Mouse (Mus musculus): ENCODE measurements around the gene Nags. TPM values are rescaled to one million over a fixed set of nuclear protein-coding genes. Genes with fewer than 3 reads are reported as not detected.

The Nags gene
- not detected for total RNA-seq (2021)
- long read RNA-seq, experiment 1 = 0 reads
- long read RNA-seq, experiment 2 = 0 reads

DNA sequence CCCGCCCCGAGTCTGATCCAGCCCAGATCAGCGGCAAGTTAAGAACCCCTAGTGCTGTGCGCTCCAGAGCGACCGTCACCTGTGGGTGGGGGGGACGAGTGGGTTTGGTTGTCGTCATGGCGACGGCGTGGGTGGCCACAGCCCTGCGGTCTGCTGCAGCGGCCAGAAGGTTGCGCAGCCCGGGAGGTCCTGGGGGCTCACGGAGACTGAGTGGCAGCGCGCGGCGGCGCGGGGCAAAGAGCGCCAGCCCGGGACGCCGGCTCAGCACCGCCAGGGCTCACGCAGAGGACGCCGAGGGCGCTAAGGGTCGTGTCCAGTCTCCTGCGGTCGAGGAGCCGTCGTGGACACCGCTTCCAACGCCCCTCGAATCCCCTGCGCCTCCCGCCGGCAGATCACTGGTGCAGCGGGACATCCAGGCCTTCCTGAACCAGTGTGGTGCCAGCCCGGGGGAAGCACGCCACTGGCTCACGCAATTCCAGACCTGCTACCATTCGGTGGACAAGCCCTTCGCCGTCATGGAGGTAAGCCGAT, at the start of gene Nags:
Gene Nags, plus strand, starts transcription at position 43 of the 531 bp plus-strand sequence.
- DNase-seq = no peak

DNA sequence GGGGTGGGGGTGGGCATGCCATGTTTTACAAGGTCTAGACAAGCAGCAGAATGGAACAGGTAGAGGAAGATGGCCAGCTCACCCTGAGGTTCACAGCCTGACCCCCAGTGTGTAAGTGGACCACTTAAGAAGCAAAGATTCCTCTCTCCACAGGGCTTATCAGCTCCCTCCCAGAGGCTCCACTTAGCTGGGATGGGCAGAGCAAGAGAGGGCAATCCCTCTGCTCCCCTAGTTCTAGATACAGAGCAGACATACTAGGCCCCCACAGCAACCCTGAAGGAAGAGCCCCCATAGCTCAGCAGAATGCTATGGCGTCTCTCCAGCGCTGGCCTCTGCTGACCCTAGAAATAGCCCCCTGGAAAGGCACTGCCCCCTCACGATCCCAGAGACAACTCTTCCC, 49.6 kb upstream of the Nags start:
- no peak for DNase-seq

GRCm38 (mm10) chr11:102096446-102096845, 48.9 kb upstream of the Nags start:
- DNase-seq = no peak

DNA sequence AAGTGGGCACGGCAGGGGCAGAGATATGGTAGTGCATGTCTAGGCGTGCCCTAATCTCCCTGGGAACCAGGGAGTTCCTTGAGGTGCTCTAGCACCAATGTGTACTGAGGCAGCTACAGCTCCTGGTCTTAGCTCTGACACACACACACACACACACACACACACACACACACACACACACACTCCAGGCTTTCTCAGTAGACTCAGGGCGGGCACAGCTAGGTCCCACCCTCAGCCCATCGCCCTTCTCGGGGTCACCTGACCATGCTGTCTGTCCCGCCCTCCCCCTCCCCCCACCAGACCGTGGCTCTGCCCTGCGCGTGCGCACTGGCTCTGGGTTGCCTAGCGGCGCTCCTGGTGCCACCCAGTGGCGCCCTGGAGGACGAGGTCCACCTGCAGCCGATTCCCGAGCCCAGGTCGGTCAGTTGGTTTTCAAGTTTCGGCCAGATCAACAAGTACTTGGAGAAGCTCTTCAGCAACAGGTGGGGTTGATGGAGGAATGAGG, 48.4 kb upstream of the Nags start:
- DNase-seq = peak; percentile 72

- DNase-seq = no peak
Measured at GRCm38 (mm10) chr11:102101219-102101618, 44.1 kb upstream of the Nags start, which contains the start of gene Ppy. Gene Ppy (minus strand): TSS chr11:102101319.

DNA sequence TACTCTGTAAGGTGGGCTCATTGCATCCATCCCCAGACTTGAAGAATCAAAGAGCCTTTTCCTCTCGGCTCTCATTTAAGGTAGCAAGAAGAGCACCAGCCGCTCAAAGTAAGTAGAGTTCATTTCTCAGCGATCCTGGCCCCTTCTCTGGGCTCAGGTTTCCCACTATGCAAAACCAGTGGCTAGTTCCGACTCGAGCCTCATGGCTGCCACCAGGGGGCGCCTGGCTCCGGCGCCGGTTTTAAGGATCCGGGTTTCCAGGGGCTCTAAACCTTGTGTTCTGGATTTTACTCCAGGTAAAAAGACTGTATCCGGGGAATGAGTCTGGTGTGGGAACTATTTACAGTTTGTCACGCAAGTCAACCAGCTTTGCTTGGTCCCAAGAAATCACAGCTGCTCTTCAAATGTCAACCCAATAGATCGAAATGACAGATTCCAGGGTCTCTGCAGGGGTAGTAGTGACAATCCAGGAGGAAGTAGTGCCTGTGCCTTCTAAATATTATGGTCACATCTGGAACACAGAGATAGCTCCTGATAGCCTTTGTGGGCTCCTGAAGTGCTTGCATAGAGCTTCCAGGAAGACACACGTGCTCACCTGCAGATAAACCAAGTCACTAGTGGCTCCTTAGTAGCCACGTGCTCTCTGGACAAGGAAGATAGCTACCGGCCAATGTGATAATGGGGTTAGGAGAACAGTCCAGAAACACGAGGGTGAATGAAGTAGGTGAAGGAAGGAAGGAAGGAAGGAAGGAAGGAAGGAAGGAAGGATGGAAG, 42.6 kb upstream of the Nags start:
- peak; percentile 82 for DNase-seq

GRCm38 (mm10) chr11:102106911-102107310, 38.4 kb upstream of the Nags start:
- no peak for DNase-seq

DNA sequence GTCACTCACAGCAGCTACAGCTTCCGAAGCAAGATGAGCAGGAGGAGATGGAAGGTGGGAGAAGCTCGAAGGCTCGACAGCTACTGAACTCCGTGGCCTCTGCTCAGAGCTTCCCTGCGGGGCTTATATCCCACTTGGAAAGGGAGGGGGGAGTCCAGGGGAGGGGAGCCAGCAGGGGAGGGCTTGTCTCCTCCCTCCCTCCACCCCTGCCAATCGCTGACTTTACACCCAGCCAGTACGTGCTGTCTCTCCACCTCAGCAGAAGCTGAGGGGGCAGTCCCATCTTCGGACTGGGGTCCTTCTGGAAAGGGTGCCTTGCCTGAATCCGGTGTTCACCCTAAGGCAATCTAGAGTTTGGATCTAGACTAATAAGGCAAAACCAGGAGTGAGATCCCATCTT, 37.6 kb upstream of the Nags start, which contains the start of gene Pyy:
Gene Pyy, minus strand, starts transcription at position 101 of the 400 bp plus-strand sequence.
- DNase-seq = no peak

DNA sequence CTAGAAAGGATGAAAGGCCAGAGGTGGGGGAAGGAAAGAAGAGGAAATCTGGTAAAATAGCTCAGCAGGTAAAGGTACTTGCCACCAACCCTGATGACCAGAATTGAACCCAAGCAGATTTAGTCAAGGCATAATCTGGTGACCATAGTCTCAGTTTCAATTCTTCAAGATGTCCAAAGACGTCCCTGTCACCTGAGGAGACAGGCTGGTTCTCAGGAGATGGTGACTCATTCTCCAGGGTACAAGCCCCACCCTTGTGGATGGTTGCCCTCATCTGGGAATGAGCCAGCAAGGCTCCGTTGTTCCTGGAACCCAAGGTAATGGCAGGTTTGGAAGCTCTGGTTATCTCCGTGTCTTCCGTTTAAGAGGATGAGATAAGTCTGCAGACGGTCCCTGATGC, 33.7 kb upstream of the Nags start:
- no peak for DNase-seq

DNA sequence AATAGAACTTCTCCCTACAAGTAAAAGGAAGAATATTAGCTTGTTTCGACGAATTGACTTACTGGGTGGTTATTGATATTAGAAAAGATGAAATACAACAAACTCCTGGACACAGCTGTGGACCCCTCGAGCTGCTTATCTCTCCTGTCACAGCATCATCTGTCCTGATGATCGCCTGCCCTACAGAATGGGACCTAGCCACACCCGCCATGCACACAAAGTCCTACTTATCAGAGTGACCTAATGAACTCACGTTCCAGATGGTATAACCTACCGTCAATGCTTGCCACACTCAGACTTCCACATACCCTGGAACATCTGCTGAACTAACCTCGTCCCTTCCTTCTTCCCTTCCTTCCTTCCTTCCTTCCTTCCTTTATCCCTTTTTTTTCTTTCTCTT, 29.1 kb upstream of the Nags start:
- DNase-seq = no peak

- DNase-seq = no peak
Measured at GRCm38 (mm10) chr11:102117386-102117785, 27.9 kb upstream of the Nags start.

- DNase-seq = no peak
Measured at GRCm38 (mm10) chr11:102134516-102134915, 10.8 kb upstream of the Nags start.

DNA sequence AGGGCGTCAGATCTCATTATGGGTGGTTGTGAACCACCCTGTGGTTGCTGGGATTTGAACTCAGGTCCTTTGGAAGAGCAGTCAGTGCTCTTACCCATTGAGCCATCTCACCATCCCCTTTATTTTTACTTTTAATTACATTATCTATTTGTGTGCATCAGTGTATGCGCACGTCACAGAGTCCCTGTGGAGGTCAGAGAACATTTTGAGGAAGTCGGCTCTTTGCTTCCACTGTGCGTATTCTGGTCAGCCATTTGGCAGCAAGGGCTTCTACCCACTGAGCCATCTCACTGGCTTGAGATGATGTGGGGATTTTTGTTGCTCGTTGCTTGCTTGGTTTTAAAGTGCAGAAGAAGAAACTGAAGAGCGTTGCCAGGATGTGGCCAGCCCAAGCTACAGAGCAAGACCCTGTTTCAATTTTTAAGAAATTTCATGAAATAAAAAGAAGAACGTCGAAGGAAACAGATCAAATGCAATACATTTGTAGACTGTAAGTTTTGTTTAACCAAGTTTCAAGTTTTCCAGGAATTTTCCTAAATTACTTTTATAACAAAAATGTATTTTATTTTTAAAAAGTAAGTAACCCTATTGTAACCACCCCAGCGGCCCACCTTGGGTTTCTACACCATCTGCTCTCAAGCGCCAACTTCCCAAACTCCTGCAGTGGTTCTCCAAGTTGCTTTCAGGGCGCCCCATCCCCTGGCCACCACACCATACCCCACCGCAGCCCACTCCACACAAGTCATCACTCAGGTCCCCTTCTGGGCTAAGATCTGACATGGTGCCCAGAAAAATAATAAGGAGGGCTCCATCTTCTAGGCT, 7.5 kb upstream of the Nags start:
- DNase-seq = no peak

GRCm38 (mm10) chr11:102138447-102138740, 6.9 kb upstream of the Nags start:
- peak; percentile 76 for DNase-seq

DNA sequence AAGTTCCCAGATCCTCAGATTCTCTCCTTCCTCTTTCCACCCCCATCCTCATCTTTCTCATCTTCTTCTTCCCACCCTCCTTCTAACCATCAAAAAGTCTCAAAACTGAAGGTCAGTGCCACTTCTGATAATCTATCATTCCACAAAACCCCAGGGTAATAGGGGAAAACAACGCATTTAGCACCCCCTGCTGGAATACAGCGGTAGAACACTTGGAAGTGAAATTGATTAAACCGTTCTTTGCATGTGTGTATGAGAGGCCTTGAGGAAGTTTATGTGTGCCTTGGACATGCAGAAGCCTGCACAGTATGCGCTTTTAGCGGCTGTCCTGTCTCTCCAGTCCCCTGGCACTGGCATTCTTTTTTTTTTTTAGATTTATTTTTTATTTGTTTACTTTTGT, 4.8 kb upstream of the Nags start:
- peak; percentile 57 for DNase-seq

DNA sequence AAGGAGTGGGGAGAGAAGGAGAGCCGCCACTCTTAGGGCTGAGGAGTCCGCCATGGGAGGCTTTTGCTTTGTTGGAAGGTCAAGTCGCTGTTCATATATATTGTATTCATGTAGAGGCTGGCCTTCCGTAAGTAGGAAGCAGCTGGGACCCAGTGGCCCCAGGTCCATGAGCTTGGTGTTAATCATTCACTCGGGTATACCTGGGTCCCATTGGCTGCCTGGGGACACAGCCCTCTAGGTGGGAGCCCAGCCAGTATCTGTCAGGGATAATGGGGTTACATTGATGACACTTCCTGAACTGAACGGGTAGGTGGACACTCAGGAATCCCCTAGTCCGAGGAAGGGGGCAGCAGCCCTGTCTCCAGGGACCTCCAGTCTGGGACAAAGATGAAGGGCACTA, 3.0 kb upstream of the Nags start:
- DNase-seq = no peak

DNA sequence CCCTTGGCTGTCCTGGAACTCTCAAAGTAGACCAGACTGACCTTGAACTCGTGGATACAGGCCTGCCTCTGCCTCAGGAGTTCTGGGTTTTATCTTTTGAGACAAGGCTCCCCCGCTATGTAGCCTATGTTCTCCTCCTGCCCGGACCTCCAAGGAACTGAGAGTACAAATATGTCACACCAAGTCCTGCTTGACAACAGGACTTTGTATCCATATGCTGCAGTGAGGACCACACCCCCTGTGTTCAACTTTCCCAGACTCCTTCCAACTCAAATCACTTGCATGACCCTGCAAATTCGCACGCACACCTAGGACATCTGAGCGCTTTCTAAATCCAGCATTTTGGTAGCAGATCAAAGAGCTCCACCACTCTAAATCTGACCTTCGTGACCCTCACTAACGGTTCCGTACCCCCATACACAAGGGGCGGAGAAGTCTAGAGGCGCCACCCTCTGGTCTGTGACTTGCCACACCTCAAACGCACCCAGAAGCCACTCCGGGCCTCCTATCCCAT, 299 bp upstream of the Nags start:
- DNase-seq = no peak

GRCm38 (mm10) chr11:102146005-102146404, 692 bp downstream of the Nags start:
- no peak for DNase-seq

DNA sequence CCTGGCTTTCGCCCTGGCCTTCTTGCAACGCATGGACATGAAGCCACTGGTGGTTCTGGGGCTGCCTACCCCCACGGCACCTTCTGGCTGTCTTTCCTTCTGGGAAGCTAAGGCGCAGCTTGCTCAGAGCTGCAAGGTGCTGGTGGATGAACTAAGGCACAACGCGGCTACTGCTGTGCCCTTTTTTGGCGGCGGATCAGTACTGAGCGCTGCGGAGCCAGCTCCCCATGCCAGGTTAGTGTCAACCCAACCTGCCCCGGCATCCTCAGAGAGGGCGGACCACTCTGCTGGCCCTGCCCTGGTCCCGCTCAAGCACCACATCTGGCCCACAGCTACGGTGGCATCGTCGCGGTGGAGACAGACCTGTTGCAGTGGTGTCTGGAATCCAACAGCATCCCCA, 1.2 kb downstream of the Nags start:
- DNase-seq = no peak

DNA sequence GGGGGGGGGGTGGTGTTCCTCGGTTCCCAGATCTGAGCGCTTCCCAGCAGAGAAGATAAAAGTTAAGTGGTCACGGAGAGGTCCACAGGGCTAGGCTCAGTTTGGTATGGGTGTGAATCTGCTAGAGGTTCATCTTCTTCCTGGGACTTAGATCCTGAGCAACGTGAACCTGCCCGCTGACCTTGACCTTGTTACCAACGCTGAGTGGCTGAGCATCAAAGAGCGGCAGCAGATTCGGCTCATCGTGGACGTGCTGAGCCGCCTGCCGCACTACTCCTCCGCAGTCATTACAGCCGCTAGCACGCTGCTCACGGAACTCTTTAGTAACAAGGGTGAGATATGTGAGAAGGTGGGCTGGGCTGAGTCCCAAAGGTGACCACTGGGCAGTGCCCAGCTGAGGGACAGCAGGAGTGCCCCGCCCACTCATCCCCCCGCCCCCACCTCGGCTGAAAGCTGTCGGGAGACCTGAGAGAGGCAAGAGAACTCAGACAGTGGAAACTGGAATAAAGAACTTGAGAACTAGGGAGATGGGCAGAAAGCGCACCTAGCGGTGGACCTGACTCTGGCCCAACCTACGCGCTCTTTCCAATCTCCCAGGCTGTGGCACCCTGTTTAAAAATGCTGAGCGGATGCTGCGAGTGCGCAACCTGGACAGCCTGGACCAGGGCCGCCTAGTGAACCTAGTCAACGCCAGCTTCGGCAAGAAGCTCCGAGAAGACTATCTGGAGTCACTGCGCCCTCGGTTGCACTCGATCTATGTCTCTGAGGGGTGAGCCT, 2.1 kb downstream of the Nags start:
- no peak for DNase-seq

GRCm38 (mm10) chr11:102156039-102156785, 10.9 kb downstream of the Nags start, which contains the start of gene Tmem101:
Gene Tmem101 (minus strand): TSS chr11:102156404.
- peak; percentile 85 for DNase-seq

Measured in gastrocnemius, postnatal 10 days (tissue).